Mouse (Mus musculus): Measurements from ENCODE around the gene BC048671.

The BC048671 gene

GRCm38 (mm10) chr6:90350011-90350410 is 49.0 kb downstream of the BC048671 start:
- no peak for DNase-seq (ENCODE audit: low read depth, low spot score)
